Mouse (Mus musculus) gastrocnemius, adult 2 months (tissue): ENCODE measurements around the gene S100pbp. TPM values are rescaled to one million over a fixed set of nuclear protein-coding genes. Genes with fewer than 3 reads are reported as not detected.

Experiments
- DNase-seq: peaks from one replicate; pipeline ENCODE4 v3.0.0; 2022
- H3K27ac ChIP-seq: fragments of 200-600 bp; 2 replicates; pipeline ENCODE4 v1.8.1; 2022; ENCODE audit warnings: mild to moderate bottlenecking
- H3K4me3 ChIP-seq: fragments of 200-600 bp; 2 replicates; pipeline ENCODE4 v1.8.1; 2022; ENCODE audit warnings: mild to moderate bottlenecking, moderate library complexity
- CTCF ChIP-seq: fragments of 200-600 bp; IDR thresholded peaks from 2 replicates; pipeline ENCODE4 v1.8.1; 2022; ENCODE audit warnings: antibody characterized with exemption, mild to moderate bottlenecking, moderate library complexity
- intact Hi-C: fragments of 180-260 bp; cut with DNase I; formaldehyde crosslinking; loops from one replicate; pipeline ENCODE4 v1.15.1; 2025
- total RNA-seq, 2 experiments: library from RNA; stranded (reverse); gene quantifications; 2 replicates each; pipeline ENCODE4 v1.2.3; 2021

The S100pbp gene
- total RNA-seq, 2 experiments from 2014 or later: 4.7 to 4.9 TPM

- intact Hi-C loops: no loop called here
- TF ChIP-seq CTCF: no peak
These were observed 28.5 kb downstream of the S100pbp start for GRCm38 (mm10) chr4:129161076-129161475.

DNA sequence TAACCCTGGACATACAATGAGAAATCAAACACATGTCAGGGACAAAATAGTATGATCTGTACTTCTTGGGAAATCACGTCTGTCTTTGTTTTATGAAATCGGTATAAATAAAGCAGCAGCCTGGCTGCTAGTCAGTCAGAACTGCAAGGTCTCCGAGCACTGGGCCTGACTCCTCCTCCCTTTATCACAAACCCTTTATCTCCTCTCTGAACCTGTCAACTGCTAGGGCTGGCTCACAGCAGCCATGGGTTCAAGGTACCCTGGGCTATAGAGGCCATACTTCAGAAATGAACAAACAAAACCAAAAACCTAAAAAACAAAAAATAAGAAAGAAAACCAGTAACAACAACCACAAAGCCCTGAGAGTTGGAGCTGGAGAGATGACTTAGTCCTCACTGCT, 31.0 kb downstream of the S100pbp start:
- intact Hi-C loops: no loop called here
- Histone ChIP-seq H3K4me3 (no peak overlapping the region), H3K27ac (no peak overlapping the region)
- no peak for TF ChIP-seq CTCF
- no peak for DNase-seq

More at GRCm38 (mm10) chr4:129161076-129161475, 28.5 kb downstream of the S100pbp start:
- DNase-seq: no peak
- Histone ChIP-seq H3K27ac (no peak overlapping the region), H3K4me3 (no peak overlapping the region)

GRCm38 (mm10) chr4:129157541-129157940, 32.0 kb downstream of the S100pbp start:
- Histone ChIP-seq H3K4me3 (no peak overlapping the region), H3K27ac (no peak overlapping the region)
- intact Hi-C loops: no loop called here
- DNase-seq: no peak
- TF ChIP-seq CTCF: no peak

DNA sequence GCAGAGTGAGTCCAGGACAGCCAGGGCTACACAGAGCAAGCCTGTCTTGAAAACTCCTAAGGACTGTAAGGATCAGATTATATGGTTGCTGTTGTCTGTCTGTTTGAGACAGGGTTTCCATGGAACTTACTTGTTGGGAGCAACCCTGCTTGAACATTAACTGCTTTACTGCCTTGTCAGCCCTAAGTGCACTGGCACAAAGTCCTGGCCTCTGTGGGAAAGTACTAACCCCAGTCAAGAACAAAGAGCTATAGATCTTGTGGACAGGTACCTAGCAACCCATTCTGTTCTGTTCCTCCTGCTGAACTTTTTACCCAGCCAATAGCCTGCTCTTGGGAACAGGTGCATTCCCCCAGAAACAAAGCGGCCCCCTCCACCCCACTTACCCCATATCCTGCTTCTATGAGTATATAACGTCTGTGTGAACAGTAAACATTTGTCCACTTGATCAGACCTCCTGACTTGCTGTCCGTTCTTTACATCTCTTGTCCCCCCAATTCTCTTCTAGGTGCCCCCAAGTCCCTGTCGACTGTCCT, 38.2 kb downstream of the S100pbp start:
- no peak for DNase-seq
- intact Hi-C loops: no loop called here
- TF ChIP-seq CTCF: no peak
- H3K4me3 ChIP-seq: no peak overlapping the region
- H3K27ac ChIP-seq: no peak overlapping the region

- H3K4me3 ChIP-seq: no peak overlapping the region
- no peak for TF ChIP-seq CTCF
- intact Hi-C loops: no loop called here
- H3K27ac ChIP-seq: no peak overlapping the region
- DNase-seq: no peak
These were observed 40.2 kb downstream of the S100pbp start for GRCm38 (mm10) chr4:129149321-129149720.

DNA sequence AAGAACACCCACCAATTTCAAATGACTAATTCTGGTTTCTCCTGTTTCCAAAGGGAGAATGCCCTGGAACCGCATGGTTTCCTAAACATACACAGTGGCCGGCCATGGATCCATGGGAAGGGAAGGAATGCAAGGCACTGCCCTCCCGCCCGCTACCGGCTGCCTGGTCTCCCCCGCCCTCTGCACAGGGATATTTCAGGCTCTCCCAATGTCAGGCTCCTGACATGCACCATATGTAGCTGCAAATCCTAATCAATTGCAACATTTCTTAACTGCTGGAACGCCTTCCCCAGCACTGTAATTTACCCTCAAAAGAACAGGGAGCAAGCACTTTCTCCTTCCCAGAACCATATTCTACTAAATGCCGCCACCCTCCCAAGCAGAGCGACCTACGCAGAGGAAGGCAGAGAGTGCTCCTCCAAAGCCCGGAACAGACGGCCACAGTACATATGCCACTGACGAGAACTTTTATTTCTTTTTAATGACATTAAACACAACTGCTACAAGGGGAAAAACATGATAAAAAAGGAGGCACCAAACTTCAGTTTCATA, 41.9 kb downstream of the S100pbp start:
- intact Hi-C loops: no loop called here
- Histone ChIP-seq H3K27ac (no peak overlapping the region), H3K4me3 (no peak overlapping the region)
- DNase-seq: no peak
- TF ChIP-seq CTCF: no peak

- no peak for TF ChIP-seq CTCF
- Histone ChIP-seq H3K4me3 (no peak overlapping the region), H3K27ac (no peak overlapping the region)
- intact Hi-C loops: no loop called here
- no peak for DNase-seq
These were observed 43.1 kb downstream of the S100pbp start for GRCm38 (mm10) chr4:129146392-129146791.

DNA sequence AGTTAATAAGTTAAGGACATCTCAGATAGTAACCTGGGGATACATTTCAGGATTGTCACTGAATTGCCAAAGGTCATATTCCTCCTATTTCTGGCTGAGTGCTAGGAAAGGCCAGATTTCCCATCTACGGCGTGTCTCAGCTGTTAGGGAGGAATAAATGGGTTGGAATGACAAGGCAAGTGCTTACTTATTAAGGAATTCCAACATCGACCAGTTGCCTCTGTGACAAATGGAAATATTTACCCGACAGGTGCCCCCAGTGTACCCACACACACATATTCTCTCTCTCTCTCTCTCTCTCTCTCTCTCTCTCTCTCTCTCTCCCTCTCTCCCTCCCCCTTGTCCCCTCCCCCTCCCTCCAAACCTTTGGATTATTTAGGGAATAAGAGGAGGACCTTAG, 43.6 kb downstream of the S100pbp start:
- intact Hi-C loops: no loop called here
- TF ChIP-seq CTCF: no peak
- Histone ChIP-seq H3K27ac (no peak overlapping the region), H3K4me3 (no peak overlapping the region)
- DNase-seq: no peak

GRCm38 (mm10) chr4:129145411-129145810, 44.1 kb downstream of the S100pbp start:
- intact Hi-C loops: no loop called here
- DNase-seq: no peak
- H3K27ac ChIP-seq: no peak overlapping the region

GRCm38 (mm10) chr4:129144401-129145367, 44.8 kb downstream of the S100pbp start:
- Histone ChIP-seq H3K27ac (peak overlapping the region; percentile 20; the same call in 1 of the 2 replicates), H3K4me3 (no peak overlapping the region)
- TF ChIP-seq CTCF: no peak
- DNase-seq: no peak
- intact Hi-C loops: no loop called here

More at GRCm38 (mm10) chr4:129145411-129145810, 44.1 kb downstream of the S100pbp start:
- no peak overlapping the region for H3K4me3 ChIP-seq
- TF ChIP-seq CTCF: no peak

DNA sequence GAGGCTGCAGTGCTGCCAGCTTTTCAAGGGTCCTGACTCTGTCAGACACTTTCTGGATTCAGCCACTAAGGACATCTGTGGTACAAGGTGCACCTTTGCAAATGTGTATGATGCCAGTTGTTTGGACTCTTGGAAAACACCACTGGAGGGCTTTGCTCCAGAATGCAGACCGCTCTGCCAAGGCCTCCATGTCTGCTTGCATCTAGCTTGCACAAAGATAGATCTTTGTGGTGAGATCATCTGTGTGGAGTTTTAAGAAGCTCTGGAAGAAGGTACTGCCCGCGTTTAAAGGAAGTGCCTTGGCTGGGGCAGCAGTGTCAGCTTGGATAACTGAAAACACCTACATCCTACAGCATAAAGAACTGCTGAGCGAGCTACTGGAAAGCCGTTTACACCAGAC, 46.0 kb downstream of the S100pbp start:
- intact Hi-C loops: no loop called here
- TF ChIP-seq CTCF: no peak
- no peak for DNase-seq
- no peak overlapping the region for H3K27ac ChIP-seq
- H3K4me3 ChIP-seq: no peak overlapping the region

GRCm38 (mm10) chr4:129142439-129143045, 47.0 kb downstream of the S100pbp start:
- Histone ChIP-seq H3K4me3 (no peak overlapping the region), H3K27ac (peak overlapping the region; percentile 66; the same call in 1 of the 2 replicates)
- TF ChIP-seq CTCF: no peak
- intact Hi-C loops: no loop called here
- no peak for DNase-seq
